ENCODE assay signal across 17 mouse cellular contexts in genomic region chr14:28864925-28865324, GRCm38 (mm10).
DNase-seq lines count a peak whose midpoint lies in the region; ATAC-seq and TF ChIP-seq lines count a peak whose summit lies in the region.
"Had no signal": no experiment of that assay in that cellular context is flagged by ENCODE, and none has a peak within 500 bp of the region (broad histone marks: within the 10 kb centered on the region; RNA-seq: fewer than 3 reads in every experiment).

No protein-coding gene starts in this region.

- ATAC-seq in intestine, embryonic 15.5 days = no peak
- no peak for ATAC-seq in intestine, postnatal 0 days
- 0 out of 2 replicates have a peak, but pooled peaks have one; percentile 46 for ATAC-seq in hindbrain, embryonic 12.5 days (ENCODE audit: low FRiP score)
- ATAC-seq in midbrain, embryonic 14.5 days (ENCODE audit: low FRiP score, low TSS enrichment) = no peak; the same call in 1 of the 2 replicates
- no peak for ATAC-seq in heart, embryonic 12.5 days (ENCODE audit: insufficient number of reproducible peaks, low FRiP score)

- H3K4me1 ChIP-seq in intestine, embryonic 15.5 days (replicated peaks) = no peaks in the 10 kb centered on the region
- H3K4me1 ChIP-seq in intestine, postnatal 0 days (replicated peaks; ENCODE audit: control insufficient read depth, insufficient read depth, low read length) = no peaks in the 10 kb centered on the region
- 0 out of 2 replicates have a peak, but pooled peaks cover 3% of the 10 kb centered on the region for H3K4me1 ChIP-seq in hindbrain, embryonic 12.5 days
- H3K4me1 ChIP-seq in midbrain, embryonic 14.5 days (ENCODE audit: control insufficient read depth, insufficient read depth, low read length) = no peaks in the 10 kb centered on the region
- no peaks in the 10 kb centered on the region for H3K4me1 ChIP-seq in heart, embryonic 12.5 days (replicated peaks)
- H3K4me1 ChIP-seq: liver, embryonic 15.5 days had no signal

- 38% methylated on average over 4 of the region's 4 CpGs for WGBS in intestine, embryonic 15.5 days
- 52% methylated on average over 4 of the region's 4 CpGs for WGBS in intestine, postnatal 0 days
- WGBS in hindbrain, embryonic 12.5 days = 52% methylated on average over 4 of the region's 4 CpGs
- WGBS in midbrain, embryonic 14.5 days = 20% methylated on average over 4 of the region's 4 CpGs
- 68% methylated on average over 4 of the region's 4 CpGs for WGBS in heart, embryonic 12.5 days

- TF ChIP-seq CTCF in intestine, postnatal 0 days (IDR thresholded peaks at IDR 0.05; ENCODE audit: low read depth) = no peak
- TF ChIP-seq CTCF in brain, embryonic 14.5 days (IDR thresholded peaks at IDR 0.05; ENCODE audit: borderline replicate concordance, extremely low read depth, insufficient read depth, insufficient read length) = no peak

- H3K36me3 ChIP-seq in intestine, embryonic 15.5 days = no peaks in the 10 kb centered on the region
- no peaks in the 10 kb centered on the region for H3K36me3 ChIP-seq in intestine, postnatal 0 days (ENCODE audit: control insufficient read depth, insufficient read depth)
- H3K36me3 ChIP-seq in hindbrain, embryonic 12.5 days = no peaks in the 10 kb centered on the region
- H3K36me3 ChIP-seq in midbrain, embryonic 14.5 days (ENCODE audit: control insufficient read depth, insufficient read depth, low read length) = no peaks in the 10 kb centered on the region
- no peaks in the 10 kb centered on the region for H3K36me3 ChIP-seq in heart, embryonic 12.5 days
- H3K36me3 ChIP-seq: liver, embryonic 15.5 days had no signal

- no peak overlapping the region for H3K4me2 ChIP-seq in intestine, embryonic 15.5 days (replicated peaks)
- no peak overlapping the region for H3K4me2 ChIP-seq in intestine, postnatal 0 days (replicated peaks; ENCODE audit: low read depth)
- no peak overlapping the region for H3K4me2 ChIP-seq in hindbrain, embryonic 12.5 days (replicated peaks)
- H3K4me2 ChIP-seq in midbrain, embryonic 14.5 days (ENCODE audit: low read length) = no peak overlapping the region
- H3K4me2 ChIP-seq in heart, embryonic 12.5 days = no peak overlapping the region
- H3K4me2 ChIP-seq: liver, embryonic 15.5 days had no signal

- no peak for TF ChIP-seq POLR2A in brain, embryonic 14.5 days (IDR thresholded peaks at IDR 0.05; ENCODE audit: borderline replicate concordance, extremely low read depth, insufficient read depth, insufficient read length, poor library complexity, severe bottlenecking)

- H3K27me3 ChIP-seq in intestine, embryonic 15.5 days (replicated peaks) = no peaks in the 10 kb centered on the region
- H3K27me3 ChIP-seq in intestine, postnatal 0 days (replicated peaks; ENCODE audit: control insufficient read depth, insufficient read depth, low read length) = no peaks in the 10 kb centered on the region
- H3K27me3 ChIP-seq in hindbrain, embryonic 12.5 days = no peaks in the 10 kb centered on the region
- H3K27me3 ChIP-seq in midbrain, embryonic 14.5 days (ENCODE audit: control insufficient read depth, insufficient read depth, low read length) = no peaks in the 10 kb centered on the region
- no peaks in the 10 kb centered on the region for H3K27me3 ChIP-seq in heart, embryonic 12.5 days (replicated peaks)
- H3K27me3 ChIP-seq: liver, embryonic 15.5 days had no signal

- peak; percentile 80 for DNase-seq in brain, embryonic 14.5 days (ENCODE audit: low read depth)
- peak; percentile 58 for DNase-seq in midbrain, embryonic 14.5 days
- no peak for DNase-seq in spleen, adult 18-20 months
- no peak for DNase-seq in gastrocnemius, postnatal 14 days
- DNase-seq: cerebellum, adult 18-20 months; gastrocnemius, adult 2 months; heart, adult 2 months; heart, postnatal 14 days; kidney, adult 9 months; lung, postnatal 14 days; thymus, postnatal 14 days had no signal

- H3K4me3 ChIP-seq in intestine, embryonic 15.5 days (replicated peaks) = no peak overlapping the region
- H3K4me3 ChIP-seq in intestine, postnatal 0 days (ENCODE audit: low read depth, low read length) = no peak overlapping the region
- H3K4me3 ChIP-seq in hindbrain, embryonic 12.5 days = no peak overlapping the region
- no peak overlapping the region for H3K4me3 ChIP-seq in midbrain, embryonic 14.5 days (replicated peaks; ENCODE audit: low read depth, low read length)
- no peak overlapping the region for H3K4me3 ChIP-seq in heart, embryonic 12.5 days
- H3K4me3 ChIP-seq: gastrocnemius, adult 2 months; heart, adult 2 months; layer of hippocampus, adult 2 months; liver, embryonic 15.5 days had no signal

- H3K27ac ChIP-seq in intestine, embryonic 15.5 days = 0 out of 2 replicates have a peak overlapping the region, but pooled peaks have one; percentile 23
- no peak overlapping the region for H3K27ac ChIP-seq in intestine, postnatal 0 days (ENCODE audit: low read depth, low read length)
- H3K27ac ChIP-seq in hindbrain, embryonic 12.5 days = peak overlapping the region; percentile 7; the same call in 1 of the 2 replicates
- no peak overlapping the region for H3K27ac ChIP-seq in midbrain, embryonic 14.5 days (replicated peaks; ENCODE audit: low read depth, low read length)
- H3K27ac ChIP-seq in heart, embryonic 12.5 days (ENCODE audit: poor library complexity, severe bottlenecking) = no peak overlapping the region
- H3K27ac ChIP-seq: gastrocnemius, adult 2 months; heart, adult 2 months; layer of hippocampus, adult 2 months; liver, embryonic 15.5 days had no signal

- H3K9ac ChIP-seq in intestine, embryonic 15.5 days = no peak overlapping the region
- H3K9ac ChIP-seq in intestine, postnatal 0 days (ENCODE audit: low read depth, low read length) = no peak overlapping the region
- H3K9ac ChIP-seq in hindbrain, embryonic 12.5 days = no peak overlapping the region
- no peak overlapping the region for H3K9ac ChIP-seq in midbrain, embryonic 14.5 days (replicated peaks; ENCODE audit: low read length)
- no peak overlapping the region for H3K9ac ChIP-seq in heart, embryonic 12.5 days
- H3K9ac ChIP-seq: liver, embryonic 15.5 days had no signal

- intact Hi-C loops in gastrocnemius, postnatal 14 days (cut with DNase I; ENCODE audit: low total_unique reads) = no loop called here

- no peaks in the 10 kb centered on the region for H3K9me3 ChIP-seq in intestine, embryonic 15.5 days
- no peaks in the 10 kb centered on the region for H3K9me3 ChIP-seq in intestine, postnatal 0 days (ENCODE audit: control insufficient read depth)
- peaks cover 4% of the 10 kb centered on the region; the same call in 1 of the 2 replicates for H3K9me3 ChIP-seq in hindbrain, embryonic 12.5 days (replicated peaks)
- no peaks in the 10 kb centered on the region for H3K9me3 ChIP-seq in midbrain, embryonic 14.5 days (ENCODE audit: control insufficient read depth, low read length)
- no peaks in the 10 kb centered on the region for H3K9me3 ChIP-seq in heart, embryonic 12.5 days (replicated peaks)
- H3K9me3 ChIP-seq: liver, embryonic 15.5 days had no signal

Comparison
In these comparisons a context has a peak if more than half of its experiments do, and no peak if none do; other contexts are left out.
1. H3K27ac ChIP-seq: peak in intestine, embryonic 15.5 days (single experiment) and hindbrain, embryonic 12.5 days (single experiment); none in intestine, postnatal 0 days (single experiment), midbrain, embryonic 14.5 days (single experiment) and heart, embryonic 12.5 days (single experiment).
2. DNase-seq: peak in brain, embryonic 14.5 days (single experiment) and midbrain, embryonic 14.5 days (single experiment); none in spleen, adult 18-20 months (0 of 2) and gastrocnemius, postnatal 14 days (single experiment).